Mouse (Mus musculus): ENCODE data around the gene Chmp2a. TPM values are rescaled to one million over a fixed set of nuclear protein-coding genes. Genes with fewer than 3 reads are reported as not detected.

Gene Chmp2a
- polyA plus RNA-seq, 1 experiment: 159 TPM

DNA sequence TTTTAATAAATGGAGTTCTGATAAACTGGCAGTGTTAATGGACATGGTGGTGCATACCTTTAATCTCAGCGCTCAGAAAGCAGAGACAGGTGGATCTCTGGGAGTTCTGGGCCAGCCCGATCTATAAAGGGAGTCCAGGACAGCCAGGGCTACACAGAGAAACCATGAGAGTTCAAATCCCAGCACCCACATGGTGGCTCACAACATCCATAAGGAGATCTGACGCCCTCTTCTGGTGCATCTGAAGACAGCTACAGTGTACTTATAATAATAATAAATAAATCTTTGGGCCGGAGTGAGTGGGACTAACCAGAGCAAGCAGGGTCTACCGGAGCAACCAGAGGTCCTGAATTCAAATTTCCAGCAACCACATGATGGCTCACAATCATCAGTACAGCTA, 31.2 kb downstream of the Chmp2a start:
- TF ChIP-seq CTCF (IDR thresholded peaks at IDR 0.05; ENCODE audit: low read depth, low read length): no peak
- no peak for TF ChIP-seq EP300 (IDR thresholded peaks at IDR 0.05; ENCODE audit: insufficient read depth, low read depth, low read length)
- no peak for TF ChIP-seq POLR2A (IDR thresholded peaks at IDR 0.05; ENCODE audit: insufficient read depth, low read length)
- no peaks in the 10 kb centered on the region for H3K27me3 ChIP-seq (ENCODE audit: control insufficient read depth, insufficient read depth, low read length, poor library complexity, severe bottlenecking)
- H3K4me3 ChIP-seq (ENCODE audit: low read depth, low read length): no peak overlapping the region
- no peak overlapping the region for H3K9ac ChIP-seq (ENCODE audit: low read depth, poor library complexity, severe bottlenecking)
- no peaks in the 10 kb centered on the region for H3K9me3 ChIP-seq (replicated peaks; ENCODE audit: control insufficient read depth, insufficient read depth, low read length, poor library complexity, severe bottlenecking)
- no peaks in the 10 kb centered on the region for H3K4me1 ChIP-seq (ENCODE audit: control insufficient read depth, insufficient read depth, low read length)
- H3K36me3 ChIP-seq (ENCODE audit: control insufficient read depth, insufficient read depth, low read length, poor library complexity, severe bottlenecking): no peaks in the 10 kb centered on the region
- H3K27ac ChIP-seq (ENCODE audit: insufficient read depth, low read length): no peak overlapping the region

GRCm38 (mm10) chr7:13001584-13001983, 33.0 kb downstream of the Chmp2a start:
- TF ChIP-seq EP300 (IDR thresholded peaks at IDR 0.05; ENCODE audit: insufficient read depth, low read depth, low read length) (no peak), CTCF (IDR thresholded peaks at IDR 0.05; ENCODE audit: low read depth, low read length) (no peak), POLR2A (IDR thresholded peaks at IDR 0.05; ENCODE audit: insufficient read depth, low read length) (no peak)
- Histone ChIP-seq H3K9ac (ENCODE audit: low read depth, poor library complexity, severe bottlenecking) (no peak overlapping the region), H3K36me3 (ENCODE audit: control insufficient read depth, insufficient read depth, low read length, poor library complexity, severe bottlenecking) (no peaks in the 10 kb centered on the region), H3K27me3 (ENCODE audit: control insufficient read depth, insufficient read depth, low read length, poor library complexity, severe bottlenecking) (no peaks in the 10 kb centered on the region), H3K4me1 (ENCODE audit: control insufficient read depth, insufficient read depth, low read length) (no peaks in the 10 kb centered on the region), H3K27ac (ENCODE audit: insufficient read depth, low read length) (no peak overlapping the region), H3K4me3 (ENCODE audit: low read depth, low read length) (no peak overlapping the region), H3K9me3 (replicated peaks; ENCODE audit: control insufficient read depth, insufficient read depth, low read length, poor library complexity, severe bottlenecking) (no peaks in the 10 kb centered on the region)

GRCm38 (mm10) chr7:12998851-12999250, 35.8 kb downstream of the Chmp2a start, which contains the start of gene Trim28:
Trim28 (plus strand) TSS chr7:12999114.
- no peaks in the 10 kb centered on the region for H3K36me3 ChIP-seq (ENCODE audit: control insufficient read depth, insufficient read depth, low read length, poor library complexity, severe bottlenecking)
- H3K9me3 ChIP-seq (replicated peaks; ENCODE audit: control insufficient read depth, insufficient read depth, low read length, poor library complexity, severe bottlenecking): no peaks in the 10 kb centered on the region
- no peaks in the 10 kb centered on the region for H3K27me3 ChIP-seq (ENCODE audit: control insufficient read depth, insufficient read depth, low read length, poor library complexity, severe bottlenecking)
- no peak within 1 kb of the TSS for H3K9ac ChIP-seq (ENCODE audit: low read depth, poor library complexity, severe bottlenecking)
- H3K4me1 ChIP-seq (ENCODE audit: control insufficient read depth, insufficient read depth, low read length): no peaks in the 10 kb centered on the region
- TF ChIP-seq CTCF (IDR thresholded peaks at IDR 0.05; ENCODE audit: low read depth, low read length) (no peak), POLR2A (IDR thresholded peaks at IDR 0.05; ENCODE audit: insufficient read depth, low read length) (no peak), EP300 (IDR thresholded peaks at IDR 0.05; ENCODE audit: insufficient read depth, low read depth, low read length) (no peak)
- H3K4me3 ChIP-seq (ENCODE audit: low read depth, low read length): no peak within 1 kb of the TSS
- H3K27ac ChIP-seq (ENCODE audit: insufficient read depth, low read length): no peak within 1 kb of the TSS

DNA sequence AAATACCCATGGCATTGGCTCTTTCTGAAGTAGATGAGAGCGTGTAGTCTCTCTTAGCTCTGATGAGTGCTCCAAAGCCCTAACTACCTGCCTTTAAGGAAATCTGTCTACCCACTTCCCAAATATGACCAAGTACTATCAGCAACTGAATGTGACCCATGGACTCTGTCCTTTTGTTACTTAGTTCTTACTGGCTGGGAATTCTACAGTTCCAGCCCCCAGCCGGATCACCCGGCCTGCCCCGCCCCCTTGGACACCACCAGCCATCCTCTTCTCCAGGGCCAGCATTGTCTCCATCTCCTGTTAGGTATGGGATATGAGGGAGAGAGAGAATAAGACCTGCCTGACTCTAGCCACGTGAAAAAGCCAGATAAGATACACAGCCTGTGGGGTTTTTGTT, 36.6 kb downstream of the Chmp2a start, which contains the start of gene Slc27a5:
TSS of gene Slc27a5 (minus strand) at position 140 of the 400 bp plus-strand sequence.
- H3K4me3 ChIP-seq (ENCODE audit: low read depth, low read length): no peak within 1 kb of the TSS
- H3K4me1 ChIP-seq (ENCODE audit: control insufficient read depth, insufficient read depth, low read length): no peaks in the 10 kb centered on the region
- no peaks in the 10 kb centered on the region for H3K9me3 ChIP-seq (replicated peaks; ENCODE audit: control insufficient read depth, insufficient read depth, low read length, poor library complexity, severe bottlenecking)
- H3K27me3 ChIP-seq (ENCODE audit: control insufficient read depth, insufficient read depth, low read length, poor library complexity, severe bottlenecking): no peaks in the 10 kb centered on the region
- no peak within 1 kb of the TSS for H3K27ac ChIP-seq (ENCODE audit: insufficient read depth, low read length)
- TF ChIP-seq EP300 (IDR thresholded peaks at IDR 0.05; ENCODE audit: insufficient read depth, low read depth, low read length): no peak
- TF ChIP-seq CTCF (IDR thresholded peaks at IDR 0.05; ENCODE audit: low read depth, low read length): no peak
- TF ChIP-seq POLR2A (IDR thresholded peaks at IDR 0.05; ENCODE audit: insufficient read depth, low read length): no peak
- H3K9ac ChIP-seq (ENCODE audit: low read depth, poor library complexity, severe bottlenecking): no peak within 1 kb of the TSS
- H3K36me3 ChIP-seq (ENCODE audit: control insufficient read depth, insufficient read depth, low read length, poor library complexity, severe bottlenecking): no peaks in the 10 kb centered on the region

- H3K36me3 ChIP-seq (ENCODE audit: control insufficient read depth, insufficient read depth, low read length, poor library complexity, severe bottlenecking): no peaks in the 10 kb centered on the region
- no peaks in the 10 kb centered on the region for H3K27me3 ChIP-seq (ENCODE audit: control insufficient read depth, insufficient read depth, low read length, poor library complexity, severe bottlenecking)
- H3K4me3 ChIP-seq (ENCODE audit: low read depth, low read length): no peak overlapping the region
- no peaks in the 10 kb centered on the region for H3K9me3 ChIP-seq (replicated peaks; ENCODE audit: control insufficient read depth, insufficient read depth, low read length, poor library complexity, severe bottlenecking)
- H3K4me1 ChIP-seq (ENCODE audit: control insufficient read depth, insufficient read depth, low read length): no peaks in the 10 kb centered on the region
- H3K9ac ChIP-seq (ENCODE audit: low read depth, poor library complexity, severe bottlenecking): no peak overlapping the region
- TF ChIP-seq CTCF (IDR thresholded peaks at IDR 0.05; ENCODE audit: low read depth, low read length) (no peak), POLR2A (IDR thresholded peaks at IDR 0.05; ENCODE audit: insufficient read depth, low read length) (no peak), EP300 (IDR thresholded peaks at IDR 0.05; ENCODE audit: insufficient read depth, low read depth, low read length) (no peak)
- H3K27ac ChIP-seq (ENCODE audit: insufficient read depth, low read length): no peak overlapping the region
These were observed 37.4 kb downstream of the Chmp2a start for GRCm38 (mm10) chr7:12997230-12997629.

DNA sequence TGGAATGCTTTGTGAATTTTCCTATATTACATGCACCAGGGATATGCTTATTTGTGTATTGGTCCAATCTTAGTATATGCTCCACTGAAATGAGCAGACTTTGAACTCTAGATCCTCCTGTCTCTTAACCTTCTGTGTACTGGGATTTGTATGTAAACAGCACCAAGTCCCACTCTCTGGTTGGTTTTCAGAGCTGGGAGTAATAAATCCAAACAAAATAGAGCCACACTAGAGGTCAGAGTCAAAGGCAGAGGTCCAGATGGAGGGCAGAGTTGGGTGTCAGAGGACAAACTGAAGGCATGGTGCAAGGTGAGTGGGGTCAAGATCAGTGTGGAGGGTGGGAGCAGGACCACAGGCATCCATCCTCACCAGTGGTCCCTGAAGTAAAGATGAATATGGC, 38.7 kb downstream of the Chmp2a start:
- Histone ChIP-seq H3K4me1 (ENCODE audit: control insufficient read depth, insufficient read depth, low read length) (no peaks in the 10 kb centered on the region), H3K4me3 (ENCODE audit: low read depth, low read length) (no peak overlapping the region), H3K9me3 (replicated peaks; ENCODE audit: control insufficient read depth, insufficient read depth, low read length, poor library complexity, severe bottlenecking) (no peaks in the 10 kb centered on the region), H3K27ac (ENCODE audit: insufficient read depth, low read length) (no peak overlapping the region), H3K36me3 (ENCODE audit: control insufficient read depth, insufficient read depth, low read length, poor library complexity, severe bottlenecking) (no peaks in the 10 kb centered on the region), H3K27me3 (ENCODE audit: control insufficient read depth, insufficient read depth, low read length, poor library complexity, severe bottlenecking) (no peaks in the 10 kb centered on the region), H3K9ac (ENCODE audit: low read depth, poor library complexity, severe bottlenecking) (no peak overlapping the region)
- no peak for TF ChIP-seq POLR2A (IDR thresholded peaks at IDR 0.05; ENCODE audit: insufficient read depth, low read length)
- no peak for TF ChIP-seq EP300 (IDR thresholded peaks at IDR 0.05; ENCODE audit: insufficient read depth, low read depth, low read length)
- no peak for TF ChIP-seq CTCF (IDR thresholded peaks at IDR 0.05; ENCODE audit: low read depth, low read length)
